Mouse (Mus musculus) embryonic facial prominence, embryonic 14.5 days (tissue): ENCODE measurements at regions not wholly inside any gene's neighbourhood (a gene's known extent, or its start where the extent isn't known, plus 50 kb on each side); places are given as distances from the start of the nearest gene placed in this dataset.

ENCODE experiments used
- ATAC-seq: fragments of 200-750 bp; cut with Nextera tagmentation; 2 replicates; pipeline ENCODE4 v1.8.0; 2017; ENCODE audit warnings: low read depth, moderate number of reproducible peaks, moderate TSS enrichment
- DNase-seq: peaks from one replicate; pipeline ENCODE4 v3.0.0-alpha.2; 2015; ENCODE audit warnings: low spot score
- H3K27ac ChIP-seq: fragments of 300-500 bp; sonication (generic); replicated peaks from 2 replicates; pipeline ENCODE4 v1.5.1; 2014; ENCODE audit warnings: low read depth, mild to moderate bottlenecking, low read length, moderate library complexity
- H3K27me3 ChIP-seq: fragments of 300-500 bp; sonication (generic); replicated peaks from 2 replicates; pipeline ENCODE4 v1.6.1; 2014; ENCODE audit warnings: low read length; ENCODE audit not compliant: control insufficient read depth, insufficient read depth
- H3K36me3 ChIP-seq: fragments of 300-500 bp; sonication (generic); 2 replicates; pipeline ENCODE4 v1.6.1; 2014; ENCODE audit warnings: low read length, mixed read lengths; ENCODE audit not compliant: control insufficient read depth, insufficient read depth
- H3K4me1 ChIP-seq: fragments of 300-500 bp; sonication (generic); 2 replicates; pipeline ENCODE4 v1.6.1; 2014; ENCODE audit warnings: antibody characterized with exemption, low read length; ENCODE audit not compliant: control insufficient read depth, insufficient read depth
- H3K4me2 ChIP-seq: fragments of 300-500 bp; sonication (generic); 2 replicates; pipeline ENCODE4 v1.6.1; 2014; ENCODE audit warnings: low read depth, mild to moderate bottlenecking, low read length, moderate library complexity, mixed read lengths
- H3K4me3 ChIP-seq: fragments of 300-500 bp; sonication (generic); 2 replicates; pipeline ENCODE4 v1.5.1; 2014; ENCODE audit warnings: low read depth, mild to moderate bottlenecking, low read length
- H3K9ac ChIP-seq: fragments of 300-500 bp; sonication (generic); 2 replicates; pipeline ENCODE4 v1.6.1; 2014; ENCODE audit warnings: low read depth, mild to moderate bottlenecking, low read length, moderate library complexity, mixed read lengths
- H3K9me3 ChIP-seq: fragments of 300-500 bp; sonication (generic); 2 replicates; pipeline ENCODE4 v1.6.1; 2016; ENCODE audit warnings: low read length; ENCODE audit not compliant: control insufficient read depth
- WGBS: fragments of 180-500 bp; shearing (Covaris S2); extraction: QIAGEN DNeasy Blood & Tissue Kit; methylation state at CpG from one replicate; pipeline ENCODE4 v1.1.7; 2014; 5-methylcytosine and 5-hydroxymethylcytosine counted together

- no peak overlapping the region for H3K4me2 ChIP-seq
- DNase-seq (no peak), ATAC-seq (no peak)
- no peaks in the 10 kb centered on the region for H3K27me3 ChIP-seq
- 59% methylated on average over 1 of the region's 1 CpGs for WGBS
- H3K4me1 ChIP-seq = no peaks in the 10 kb centered on the region
- H3K9me3 ChIP-seq = no peaks in the 10 kb centered on the region
- no peak overlapping the region for H3K9ac ChIP-seq
- no peaks in the 10 kb centered on the region for H3K36me3 ChIP-seq
- H3K4me3 ChIP-seq = no peak overlapping the region
- no peak overlapping the region for H3K27ac ChIP-seq
Observed at GRCm38 (mm10) chr10:107216756-107217155, 54.7 kb upstream of the Lin7a start.

- H3K27ac ChIP-seq = no peak overlapping the region
- H3K4me2 ChIP-seq = no peak overlapping the region
- 82% methylated on average over 2 of the region's 2 CpGs for WGBS
- H3K9ac ChIP-seq = no peak overlapping the region
- H3K27me3 ChIP-seq = no peaks in the 10 kb centered on the region
- H3K36me3 ChIP-seq = no peaks in the 10 kb centered on the region
- no peaks in the 10 kb centered on the region for H3K9me3 ChIP-seq
- DNase-seq (no peak), ATAC-seq (no peak)
- H3K4me1 ChIP-seq = no peaks in the 10 kb centered on the region
- no peak overlapping the region for H3K4me3 ChIP-seq
Observed at GRCm38 (mm10) chr10:107217376-107218235, 53.9 kb upstream of the Lin7a start.

GRCm38 (mm10) chr10:107218861-107219430 lies 52.5 kb upstream of the Lin7a start:
- Histone ChIP-seq H3K27me3 (no peaks in the 10 kb centered on the region), H3K27ac (no peak overlapping the region), H3K4me2 (no peak overlapping the region), H3K9me3 (no peaks in the 10 kb centered on the region), H3K4me3 (no peak overlapping the region), H3K36me3 (no peaks in the 10 kb centered on the region), H3K9ac (no peak overlapping the region), H3K4me1 (no peaks in the 10 kb centered on the region)
- 78% methylated on average over 4 of the region's 4 CpGs for WGBS
- DNase-seq (no peak), ATAC-seq (no peak)

GRCm38 (mm10) chr10:107219621-107220370 lies 51.7 kb upstream of the Lin7a start:
- no peak overlapping the region for H3K4me3 ChIP-seq
- no peak overlapping the region for H3K27ac ChIP-seq
- H3K4me1 ChIP-seq = no peaks in the 10 kb centered on the region
- ATAC-seq (no peak), DNase-seq (no peak)
- H3K27me3 ChIP-seq = no peaks in the 10 kb centered on the region
- H3K36me3 ChIP-seq = no peaks in the 10 kb centered on the region
- H3K9me3 ChIP-seq = no peaks in the 10 kb centered on the region
- no peak overlapping the region for H3K4me2 ChIP-seq
- H3K9ac ChIP-seq = no peak overlapping the region
- 83% methylated on average over 3 of the region's 3 CpGs for WGBS

- Histone ChIP-seq H3K36me3 (no peaks in the 10 kb centered on the region), H3K27ac (no peak overlapping the region), H3K4me3 (no peak overlapping the region), H3K9ac (no peak overlapping the region), H3K9me3 (no peaks in the 10 kb centered on the region), H3K4me1 (no peaks in the 10 kb centered on the region), H3K27me3 (no peaks in the 10 kb centered on the region), H3K4me2 (no peak overlapping the region)
- no peak for DNase-seq
- WGBS = 87% methylated on average over 2 of the region's 2 CpGs
- no peak for ATAC-seq
Observed at GRCm38 (mm10) chr10:107220501-107220900, 51.0 kb upstream of the Lin7a start.

GRCm38 (mm10) chr10:107221151-107221650 lies 50.3 kb upstream of the Lin7a start:
- H3K4me2 ChIP-seq = no peak overlapping the region
- H3K27ac ChIP-seq = no peak overlapping the region
- no peaks in the 10 kb centered on the region for H3K4me1 ChIP-seq
- H3K27me3 ChIP-seq = no peaks in the 10 kb centered on the region
- DNase-seq (no peak), ATAC-seq (no peak)
- no peaks in the 10 kb centered on the region for H3K9me3 ChIP-seq
- H3K9ac ChIP-seq = no peak overlapping the region
- WGBS = 79% methylated on average over 2 of the region's 2 CpGs
- no peaks in the 10 kb centered on the region for H3K36me3 ChIP-seq
- H3K4me3 ChIP-seq = no peak overlapping the region
